Mouse (Mus musculus) effector memory CD4-positive, alpha-beta T cell, adult 7 months (primary cell): Measurements from ENCODE around the gene Rbbp9. TPM values are rescaled to one million over a fixed set of nuclear protein-coding genes. Genes with fewer than 3 reads are reported as not detected.

Source experiments
- polyA plus RNA-seq: library from polyadenylated mRNA; unstranded; fragments of 100-300 nt; shearing (Covaris generic); gene quantifications from one replicate; pipeline ENCODE4 v1.2.1, GENCODE M21; 2017

Rbbp9 gene
- polyA plus RNA-seq = 3.4 TPM

GRCm38 (mm10) chr2:144550529-144550928 is at the start of gene Rbbp9:
Gene Rbbp9 (minus strand): TSS chr2:144550869.

DNA sequence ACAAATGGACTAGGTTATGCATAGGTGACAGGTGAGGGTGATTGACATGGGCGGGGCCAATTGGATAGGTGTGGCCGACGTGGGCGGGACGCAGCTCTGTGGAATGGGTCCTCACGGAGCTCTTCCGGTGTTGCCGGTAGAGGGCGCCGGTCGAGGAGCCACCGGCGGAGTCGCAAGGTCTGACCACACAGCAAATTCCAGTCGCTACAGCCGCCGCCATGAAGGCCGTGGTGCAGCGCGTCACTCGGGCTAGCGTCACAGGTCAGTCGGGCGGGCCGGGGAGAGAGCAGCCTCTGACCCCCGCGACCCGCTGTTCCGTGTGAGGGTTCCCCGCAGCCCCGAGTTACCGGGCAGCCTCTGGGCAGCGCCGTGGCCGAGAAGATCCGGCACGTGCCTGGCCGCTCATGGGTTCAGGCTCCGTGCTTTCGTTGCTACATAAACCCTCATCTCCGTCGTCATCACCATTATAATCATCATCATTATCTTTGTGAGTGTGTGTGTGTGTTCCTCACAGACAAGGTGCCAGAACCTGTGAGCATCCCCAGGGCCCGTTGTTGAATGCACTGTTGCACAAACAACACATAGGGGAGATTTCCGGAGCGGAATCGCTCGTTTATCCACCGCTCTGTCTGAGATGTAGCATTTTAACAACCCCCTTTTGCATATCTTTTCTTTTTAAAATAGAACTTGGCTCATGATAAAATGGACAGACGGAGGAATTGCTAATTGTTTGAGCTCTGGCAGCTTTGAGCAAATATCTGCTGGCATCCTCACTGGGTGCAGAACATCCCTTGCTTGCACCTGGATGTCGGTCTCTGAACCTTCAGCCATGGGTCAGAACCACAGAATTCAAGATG is 49.4 kb upstream of the Rbbp9 start, which contains the start of gene Dtd1:
Dtd1 (plus strand) TSS at position 67 of the 857 bp plus-strand sequence.

GRCm38 (mm10) chr2:144593951-144594651 is 43.4 kb upstream of the Rbbp9 start, which contains the start of gene Smim26:
Gene Smim26 (plus strand): TSS chr2:144594054.

GRCm38 (mm10) chr2:144555820-144556552 is 5.3 kb upstream of the Rbbp9 start, which contains the start of gene Sec23b:
Gene Sec23b (plus strand): TSS chr2:144556229.

DNA sequence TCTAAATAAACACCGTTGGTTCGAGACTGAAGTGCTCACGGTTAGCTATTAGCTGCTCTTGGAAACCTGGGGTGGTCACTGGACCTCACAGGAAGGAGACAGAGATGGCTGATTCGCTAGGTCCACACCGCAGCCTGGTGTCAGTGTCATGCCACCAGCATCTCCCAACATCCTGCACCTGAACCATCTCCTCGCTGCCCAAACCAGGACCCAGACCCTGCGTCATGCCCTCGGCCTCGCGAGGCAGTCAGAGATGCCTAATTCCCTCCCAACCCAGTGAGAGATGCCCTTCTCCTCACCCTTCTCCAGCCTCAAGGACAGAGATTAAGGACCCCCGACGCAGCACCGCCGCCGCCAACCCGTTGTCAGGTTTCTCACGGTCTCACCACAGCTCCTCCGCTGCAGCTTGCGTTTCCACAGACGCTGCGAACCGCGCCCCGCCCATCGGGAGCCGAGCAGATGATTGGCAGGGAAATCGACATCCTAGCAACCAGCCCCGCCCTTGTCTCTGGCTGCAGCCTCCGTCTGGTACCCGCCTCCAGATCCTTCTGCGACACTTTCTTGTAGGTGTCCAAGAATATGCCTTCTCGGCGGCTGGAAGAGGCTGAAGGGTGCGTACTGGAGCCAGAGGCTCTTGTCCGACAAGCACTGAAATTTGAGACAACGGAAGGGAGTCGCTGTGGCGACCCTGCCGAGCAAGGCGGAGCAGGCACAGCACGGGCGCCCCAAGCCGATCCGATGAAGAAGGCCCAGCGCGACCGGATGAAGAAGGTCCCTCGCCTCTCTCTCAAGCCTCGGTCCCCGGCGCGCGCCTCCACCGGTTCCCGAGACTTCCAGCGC is 23.5 kb downstream of the Rbbp9 start, which contains the start of the genes Dzank1 and Polr3f:
Dzank1 (minus strand) TSS at position 434 of the 840 bp plus-strand sequence.
Polr3f (plus strand) TSS at position 738 of the 840 bp plus-strand sequence.

Other genes starting within 250 kb of the Rbbp9 start
- gene Ovol2, start 218.7 kb downstream of the Rbbp9 start, polyA plus RNA-seq = not detected
- 26.7 TPM for gene Kat14, start 181.9 kb downstream of the Rbbp9 start, polyA plus RNA-seq
- 3.4 TPM for gene Pet117, start 181.9 kb downstream of the Rbbp9 start, polyA plus RNA-seq
- gene Dzank1, start 23.5 kb downstream of the Rbbp9 start, polyA plus RNA-seq = 0.59 TPM
- gene Polr3f, start 23.2 kb downstream of the Rbbp9 start, polyA plus RNA-seq = 26.6 TPM
- 90.6 TPM for gene Sec23b, start 5.4 kb upstream of the Rbbp9 start, polyA plus RNA-seq
- gene Smim26, start 43.2 kb upstream of the Rbbp9 start, polyA plus RNA-seq = 11.3 TPM
- gene Dtd1, start 49.0 kb upstream of the Rbbp9 start, polyA plus RNA-seq = 57.0 TPM